Mouse (Mus musculus) layer of hippocampus, postnatal 25 days (tissue): ENCODE data around the gene Gfap. TPM values are rescaled to one million over a fixed set of nuclear protein-coding genes. Genes with fewer than 3 reads are reported as not detected.

Experiments
- DNase-seq, 2 experiments: peaks; one replicate each; pipeline ENCODE4 v3.0.0; 2022; ENCODE audit warnings: mixed read lengths in 2 of 2, low spot score in 1 of 2; ENCODE audit errors: extremely low spot score in 1 of 2
- total RNA-seq, 2 experiments: library from RNA; stranded (reverse); gene quantifications; 2 replicates each; pipeline ENCODE4 v1.2.3; 2021

Gfap gene
- total RNA-seq = 100 to 1,000 TPM; 260 to 321 TPM

DNA sequence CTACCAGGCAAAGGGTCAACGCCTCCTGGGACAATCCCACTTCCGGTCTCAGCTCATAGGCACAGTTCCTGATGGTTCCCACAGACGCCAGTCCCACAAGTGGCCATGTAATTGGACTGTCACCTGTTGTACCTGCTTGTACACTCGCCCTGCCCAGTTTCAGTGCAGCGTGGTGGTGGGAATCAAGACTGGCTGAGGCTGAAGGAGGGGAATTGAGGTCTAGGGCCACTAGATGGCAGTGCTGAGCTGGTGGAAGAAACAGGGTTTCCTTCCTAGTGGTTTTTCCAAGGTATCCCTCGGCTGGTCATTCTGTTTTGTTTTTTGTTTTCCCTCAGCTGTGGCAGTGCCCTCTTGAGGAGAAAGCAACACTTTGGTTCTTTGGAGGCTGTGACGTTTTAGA lies at the start of gene Gfap:
TSS of gene Gfap (minus strand) at position 150 of the 400 bp plus-strand sequence.
- DNase-seq = peak; percentile 77 to 93

DNA sequence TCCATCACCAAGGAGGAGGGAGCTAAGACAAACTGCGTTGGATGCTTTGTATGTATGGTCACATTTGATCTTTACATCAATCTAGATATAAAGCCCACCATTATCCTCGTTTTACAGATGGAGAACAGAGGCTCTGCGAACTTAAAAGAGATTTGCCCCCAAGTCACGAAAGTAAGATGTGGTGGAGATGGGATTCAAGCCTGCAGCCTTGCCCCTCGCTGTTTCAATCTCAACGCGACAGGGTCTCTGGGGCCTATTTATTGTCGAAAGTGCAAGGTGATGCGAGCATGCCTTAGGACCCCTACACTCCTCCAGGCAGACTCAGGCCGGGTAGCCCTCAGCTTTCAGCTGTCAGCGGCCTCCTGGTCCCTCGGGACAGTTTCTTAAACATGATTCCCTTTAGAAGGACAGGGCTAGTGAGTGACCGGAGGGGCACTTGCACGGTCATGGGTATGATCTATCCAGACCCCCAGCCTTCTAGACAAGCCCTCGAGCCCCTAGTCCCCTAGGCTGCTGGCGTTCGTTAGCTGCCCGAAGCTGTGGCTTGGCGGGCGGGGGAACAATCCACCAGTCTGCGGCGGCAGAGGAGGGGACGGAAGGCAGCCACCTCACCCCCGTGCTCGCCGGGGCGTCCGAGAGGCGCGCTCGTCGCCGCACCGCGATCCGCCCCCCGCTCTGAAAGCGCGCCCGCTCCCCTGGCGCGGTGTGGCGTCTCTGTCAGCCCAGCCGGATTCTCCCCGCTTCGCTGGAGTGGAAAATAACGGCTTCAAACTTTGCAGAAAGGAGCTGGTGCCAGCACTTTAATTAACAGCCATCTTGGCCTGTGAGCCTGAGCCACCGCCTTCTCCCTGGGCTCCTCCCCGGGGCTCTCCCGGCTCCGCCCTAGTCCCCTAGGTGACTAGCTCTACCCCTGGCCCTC lies 47.6 kb upstream of the Gfap start:
- DNase-seq = peak in 1 of 2 experiments; percentile 12

DNA sequence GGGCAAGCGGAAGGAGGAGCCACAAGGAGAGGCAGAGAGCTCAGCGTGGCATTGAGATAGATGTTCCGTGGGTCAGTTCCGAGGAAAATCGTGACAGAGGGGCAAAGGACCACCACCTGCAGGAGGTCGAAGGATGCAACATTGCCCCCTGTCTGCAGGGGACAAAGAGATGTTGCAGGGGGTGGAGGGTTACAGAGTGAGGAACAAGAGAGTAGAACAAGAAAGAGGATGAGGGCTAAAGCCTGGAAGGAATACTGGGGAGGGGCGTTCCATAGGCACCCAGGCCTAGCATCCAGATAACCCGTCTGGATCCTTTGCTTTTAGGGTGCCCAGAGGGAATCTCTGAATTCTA lies 46.3 kb upstream of the Gfap start:
- no peak for DNase-seq

DNA sequence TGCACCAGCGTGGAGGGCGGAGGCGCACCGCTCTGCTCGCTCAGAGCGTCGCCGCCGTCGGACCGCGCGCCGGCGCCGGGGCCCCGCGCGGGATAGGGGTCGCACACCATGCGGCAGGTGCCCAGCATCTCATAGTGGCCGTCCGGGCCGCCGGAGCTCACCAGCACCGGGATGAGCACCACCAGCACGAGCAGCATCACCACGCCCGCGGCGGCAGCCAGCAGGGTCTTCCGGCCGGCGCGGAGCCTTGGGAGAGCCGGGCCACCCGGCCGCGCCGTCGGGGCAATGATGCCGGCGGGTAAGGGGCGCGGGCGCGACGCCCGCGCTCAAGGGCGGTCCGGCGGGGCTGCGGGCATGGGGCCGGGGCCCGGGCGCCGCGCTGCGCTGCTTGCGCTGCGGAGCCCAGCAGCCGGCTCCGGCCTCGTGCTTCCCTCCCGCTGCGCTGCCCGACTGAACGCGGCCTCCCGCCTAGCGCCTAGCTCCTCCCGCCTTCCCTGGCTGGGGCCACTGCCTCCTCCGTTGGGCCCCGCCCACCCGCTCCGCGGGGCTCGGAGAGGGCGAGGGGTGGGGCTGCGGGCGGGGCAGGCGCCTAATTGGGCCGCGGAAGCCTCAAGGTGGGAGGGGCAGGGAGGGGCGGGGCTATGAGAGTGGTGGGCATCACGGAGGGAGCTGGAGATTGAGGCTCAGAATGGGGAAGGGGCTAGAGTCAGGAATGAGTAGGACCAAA lies 45.7 kb upstream of the Gfap start, which contains the start of gene C1ql1:
TSS of gene C1ql1 (minus strand) at position 424 of the 727 bp plus-strand sequence.
- DNase-seq = peak in 1 of 2 experiments; percentile 51

DNA sequence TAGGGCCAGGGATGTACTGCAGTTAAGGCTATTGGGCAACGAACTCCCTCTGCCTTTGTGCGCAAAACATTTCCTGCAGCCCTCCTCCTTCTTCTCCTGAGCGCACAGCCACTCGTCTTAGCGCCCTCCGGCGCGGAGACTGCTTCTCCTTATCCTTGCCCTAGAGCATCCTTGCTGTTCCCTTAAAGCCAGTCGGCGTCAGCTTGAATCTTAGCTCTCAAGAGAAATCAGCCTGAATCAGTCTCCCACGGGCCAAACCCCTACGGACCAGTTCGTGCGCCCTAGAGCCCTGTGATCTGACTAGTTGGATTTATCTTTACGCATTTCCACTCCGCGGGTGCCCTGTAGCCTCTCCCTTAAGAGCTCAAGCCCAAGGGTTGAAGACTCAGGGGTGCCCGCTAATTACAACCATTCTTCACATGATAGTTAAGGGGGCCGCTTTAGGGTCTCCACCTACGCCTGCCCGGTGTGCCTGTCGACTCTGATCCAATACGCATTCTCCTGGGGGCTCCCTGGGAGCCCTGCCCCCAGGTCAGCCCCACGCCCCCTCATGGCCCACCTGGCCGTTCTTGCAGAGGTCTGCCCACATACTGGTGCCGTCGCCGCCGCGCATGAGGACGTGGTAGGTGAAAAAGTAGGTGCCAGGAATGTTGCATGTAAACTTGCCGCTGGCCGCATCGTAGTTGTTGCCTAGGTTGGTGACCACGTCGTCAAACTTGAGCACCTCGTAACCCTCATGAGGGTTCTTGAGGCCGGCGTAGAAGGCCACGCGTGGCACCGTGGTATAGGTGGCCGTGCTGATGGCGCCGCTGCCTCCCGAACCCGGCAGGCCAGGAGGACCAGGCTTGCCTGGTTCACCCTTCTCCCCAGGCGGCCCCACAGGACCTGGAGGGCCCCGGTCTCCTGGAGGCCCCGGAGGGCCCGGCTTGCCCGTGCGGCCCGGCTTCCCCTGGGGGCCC lies 44.9 kb upstream of the Gfap start:
- no peak for DNase-seq

DNA sequence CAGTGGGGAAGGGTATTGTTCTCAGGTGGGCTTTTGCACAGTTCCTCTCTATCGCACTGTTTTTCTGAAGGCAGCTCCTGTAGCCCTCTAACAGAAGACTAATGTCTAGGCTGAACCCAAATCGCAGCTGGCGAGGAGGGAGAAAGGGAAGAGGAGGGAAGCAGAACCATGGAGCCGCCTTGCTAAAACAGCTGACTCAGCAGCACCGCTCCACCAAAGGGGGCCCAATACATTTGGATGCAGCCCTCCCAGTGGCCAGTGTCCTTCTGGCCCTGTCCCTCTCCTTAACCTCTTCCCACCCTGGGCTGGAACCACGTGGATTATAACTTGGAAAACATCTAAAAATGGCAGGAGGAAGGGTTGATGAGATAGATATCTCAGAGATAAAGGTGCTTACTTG lies 40.5 kb upstream of the Gfap start:
- no peak for DNase-seq

DNA sequence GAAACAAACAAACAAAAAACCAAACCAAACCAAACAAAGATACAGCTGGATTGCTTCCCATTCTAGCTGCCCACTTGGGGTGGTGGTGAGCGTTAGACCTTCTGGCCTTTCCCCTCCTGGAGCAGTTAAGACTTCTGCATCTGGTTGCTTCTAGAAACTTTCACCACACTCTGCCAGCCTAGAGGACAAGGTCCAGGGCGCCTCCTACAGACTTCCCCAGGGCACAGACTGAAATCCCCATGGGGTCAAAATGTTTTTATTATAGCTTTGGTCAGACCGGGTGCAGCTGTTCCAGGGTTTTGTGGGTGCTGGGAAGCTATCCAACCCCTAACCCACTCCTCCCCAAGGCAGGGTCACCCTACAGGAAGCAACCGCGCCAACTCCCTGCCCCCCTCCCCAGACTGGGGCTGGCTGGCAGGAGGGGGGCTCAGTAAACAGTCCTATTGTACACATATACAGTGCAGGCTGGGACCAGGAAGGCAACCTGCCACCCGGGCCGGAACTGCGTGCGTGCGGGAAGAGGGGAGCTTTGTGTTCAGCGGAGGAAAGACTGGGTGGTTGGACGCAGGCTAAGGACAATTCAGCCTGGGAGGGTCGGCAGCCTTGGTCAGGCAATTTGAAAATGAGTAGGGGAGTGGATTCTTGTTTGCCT lies 38.4 kb upstream of the Gfap start:
- no peak for DNase-seq

DNA sequence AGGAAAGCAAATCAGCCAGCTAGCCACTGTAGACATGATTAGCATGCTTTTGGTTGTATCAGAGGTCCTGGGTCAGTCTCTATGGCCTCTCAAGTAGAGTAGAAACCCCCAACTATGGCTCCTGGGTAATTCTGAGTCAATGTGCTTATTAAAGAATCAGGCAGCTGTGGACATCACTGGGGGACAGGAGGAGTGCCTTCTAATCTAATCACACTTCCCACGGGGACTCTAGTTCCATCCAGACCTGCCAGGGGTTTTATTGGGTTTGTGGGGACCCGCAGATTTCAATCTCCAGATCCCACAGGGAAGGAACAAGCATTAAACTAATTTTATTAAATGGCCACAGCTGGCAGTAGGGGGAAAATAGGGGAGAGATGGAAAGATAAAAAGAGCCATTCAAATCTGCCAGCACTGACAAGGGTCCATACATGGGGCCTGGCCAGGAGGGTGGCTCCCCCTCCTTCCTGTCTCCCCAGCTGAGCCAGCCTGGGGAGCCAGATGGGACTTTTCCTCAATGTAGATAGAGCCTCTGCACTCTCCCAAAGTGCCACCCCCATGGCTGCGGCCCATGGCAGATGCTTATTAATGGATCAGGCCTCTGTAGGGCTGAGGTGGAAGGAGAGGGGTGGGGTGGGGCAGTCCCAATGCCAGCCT lies 36.9 kb upstream of the Gfap start:
- no peak for DNase-seq

DNA sequence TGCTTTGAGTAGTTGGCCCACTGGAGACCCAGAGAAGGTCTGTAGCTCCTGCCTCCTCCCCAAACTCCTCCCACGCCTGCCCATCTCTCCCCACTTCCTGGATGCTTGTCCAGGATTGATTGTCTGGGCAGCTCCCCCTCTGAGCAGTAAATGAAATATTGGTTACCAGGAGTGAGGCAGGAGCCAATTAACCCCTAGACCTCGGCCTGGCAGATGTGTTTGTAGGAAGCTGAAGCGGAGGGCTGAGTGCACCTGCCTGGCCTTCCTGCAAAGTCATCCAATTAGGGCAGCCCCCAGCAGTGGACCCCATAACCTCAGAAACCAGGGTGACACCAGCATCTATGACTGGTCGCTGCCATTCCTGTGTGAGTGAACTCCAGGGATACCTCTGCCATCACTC lies 35.6 kb upstream of the Gfap start:
- DNase-seq = no peak

DNA sequence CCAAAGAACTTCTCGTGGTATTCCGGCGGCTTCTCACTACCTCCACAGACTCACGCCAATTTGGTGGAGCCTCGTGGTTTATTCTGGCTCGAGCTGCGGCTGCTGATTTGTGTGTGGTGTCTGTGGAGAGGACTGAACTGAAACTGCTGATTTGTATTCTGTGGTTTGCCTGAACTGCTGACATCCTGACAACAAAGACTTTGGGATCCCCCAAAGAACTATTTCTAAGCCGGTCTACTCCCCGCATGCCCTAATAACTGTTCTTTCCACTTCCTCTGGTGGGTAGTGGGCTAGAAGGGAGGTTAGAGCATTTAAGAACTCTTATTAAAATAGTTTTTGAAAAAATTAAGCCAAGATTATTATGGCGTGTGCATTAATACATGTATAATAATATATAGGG lies 30.0 kb upstream of the Gfap start:
- no peak for DNase-seq

DNA sequence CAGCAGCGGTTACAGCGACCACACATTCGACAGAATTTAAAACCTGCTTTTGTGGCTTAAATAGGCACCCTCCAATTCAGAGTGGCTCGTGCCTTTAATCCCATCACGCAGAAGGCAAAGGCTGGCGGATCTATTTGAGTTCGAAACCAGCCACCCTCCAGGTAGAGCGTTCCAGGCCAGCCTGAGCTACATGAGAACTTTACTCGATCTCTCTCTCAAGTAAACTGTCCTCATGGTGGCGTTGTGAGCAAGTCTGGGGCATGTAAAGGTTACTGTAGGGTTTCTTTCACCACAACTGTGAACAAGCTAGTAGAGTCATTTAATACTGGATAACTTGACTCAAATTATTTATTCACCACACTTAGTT lies 24.6 kb upstream of the Gfap start:
- DNase-seq = no peak

DNA sequence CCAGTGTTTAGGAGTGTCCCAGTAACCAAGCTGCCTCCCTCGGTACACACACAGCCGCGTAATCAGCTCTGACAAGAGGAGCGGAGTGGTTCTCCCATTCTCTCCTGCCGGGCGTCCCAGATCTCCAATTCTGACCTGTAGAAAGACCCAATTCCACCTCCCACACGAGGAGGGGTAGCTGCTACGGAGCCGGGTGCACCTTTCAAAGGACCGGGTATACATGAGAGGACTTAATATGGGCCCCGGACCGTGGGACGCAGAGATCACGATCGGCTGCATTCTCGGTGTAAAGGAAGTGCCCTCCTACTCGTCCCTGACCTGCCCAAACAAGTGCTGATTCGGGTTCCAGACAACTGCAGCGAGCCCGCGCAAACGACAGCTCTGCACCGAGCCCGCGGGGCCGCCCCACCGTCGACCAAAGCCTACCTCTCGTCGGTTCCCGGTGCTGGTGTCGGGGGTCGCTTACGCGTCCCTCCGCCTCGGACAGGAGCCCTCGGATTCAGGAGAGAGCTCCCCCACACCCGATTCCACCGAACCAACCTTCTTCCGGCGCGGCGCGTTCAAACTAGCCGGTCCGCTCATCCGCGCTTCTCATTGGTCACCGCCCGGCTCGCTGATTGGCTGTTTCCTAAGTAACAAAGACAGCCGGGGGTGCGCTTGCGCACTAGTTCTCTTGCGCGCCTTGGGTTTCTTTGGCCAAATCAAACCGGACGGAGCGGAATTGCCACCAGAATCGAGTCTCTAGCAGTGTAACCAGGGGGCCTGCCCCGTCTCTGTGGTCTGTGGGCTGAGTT lies 24.0 kb upstream of the Gfap start, which contains the start of gene Kif18b:
TSS of gene Kif18b (minus strand) at position 568 of the 794 bp plus-strand sequence.
- DNase-seq = peak; percentile 78 to 85

DNA sequence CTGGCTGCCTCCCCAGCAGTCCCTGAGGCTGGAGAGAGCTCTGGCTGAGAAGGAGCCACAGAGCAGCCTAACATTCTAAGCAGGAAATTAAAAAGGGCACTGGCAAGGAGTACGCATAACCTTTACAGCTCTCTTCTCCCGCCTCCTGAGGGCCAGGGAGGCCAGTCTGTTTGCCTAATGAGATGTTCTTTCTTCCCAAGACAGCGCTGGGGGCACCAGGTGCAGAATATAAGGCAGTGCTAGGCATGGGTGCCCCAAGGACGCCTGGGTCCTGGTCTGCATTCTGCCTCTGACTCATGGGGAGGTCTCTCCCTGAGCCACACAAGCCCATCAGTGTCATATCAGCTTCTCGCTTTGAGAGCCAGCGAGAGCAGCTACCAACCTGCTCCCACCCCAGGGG lies 20.8 kb upstream of the Gfap start:
- DNase-seq = no peak

DNA sequence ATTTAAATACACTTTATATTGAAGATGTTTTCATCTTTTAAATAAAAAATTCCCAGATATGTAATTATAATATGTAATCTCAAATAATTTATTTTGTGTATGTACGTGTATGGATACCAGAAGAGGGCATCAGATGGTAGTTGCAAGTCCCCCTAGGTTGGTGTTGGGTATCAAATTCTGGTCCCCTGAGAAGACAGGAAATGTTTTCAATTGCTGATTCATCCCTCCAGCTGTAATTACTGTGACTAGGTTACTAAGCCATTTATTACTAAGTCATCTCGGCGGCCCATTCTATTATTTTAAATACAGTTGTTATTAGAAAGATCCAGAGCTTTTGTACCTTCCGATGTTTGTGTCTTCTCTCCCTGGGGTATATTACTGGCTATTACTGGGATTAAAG lies 17.4 kb upstream of the Gfap start:
- no peak for DNase-seq

DNA sequence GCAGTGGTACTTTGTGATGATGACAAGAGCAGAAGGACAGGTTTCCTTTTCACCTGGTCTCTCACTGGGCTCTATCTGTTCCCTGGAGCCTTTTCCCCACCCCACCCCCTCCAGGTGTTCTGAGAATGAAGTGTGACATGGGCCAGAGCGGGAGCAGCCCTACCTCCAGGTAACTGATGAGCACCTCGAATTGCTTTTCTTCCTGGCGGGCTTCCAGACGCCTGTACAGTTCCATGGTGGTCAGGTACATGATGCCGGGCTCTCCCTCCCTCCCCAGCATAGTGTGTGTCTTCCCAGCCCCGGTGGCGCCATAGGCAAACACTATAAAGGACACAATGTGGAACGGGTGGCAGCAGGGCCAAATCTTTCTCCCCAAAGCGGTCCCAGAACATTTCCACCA lies 14.7 kb upstream of the Gfap start:
- DNase-seq = no peak

DNA sequence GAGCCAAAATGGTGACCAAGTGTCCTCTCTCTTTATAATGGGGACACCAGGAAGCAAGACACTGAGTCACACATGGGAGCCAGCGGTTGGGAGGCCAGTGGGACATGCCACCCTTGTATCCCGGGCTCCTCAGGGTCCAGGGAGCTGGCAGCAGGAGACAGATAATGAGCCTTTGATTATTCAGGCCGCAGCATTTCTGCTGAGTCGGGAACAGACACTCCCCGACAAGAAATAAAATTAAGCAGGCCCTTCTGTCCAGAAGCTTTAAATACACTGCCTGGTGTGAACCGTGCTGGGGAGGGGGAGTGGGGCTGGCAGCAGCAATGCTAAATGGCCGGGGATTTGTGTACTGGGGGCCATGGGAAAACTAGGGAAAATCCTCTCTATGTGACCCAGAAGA lies 10.7 kb upstream of the Gfap start:
- DNase-seq = no peak

DNA sequence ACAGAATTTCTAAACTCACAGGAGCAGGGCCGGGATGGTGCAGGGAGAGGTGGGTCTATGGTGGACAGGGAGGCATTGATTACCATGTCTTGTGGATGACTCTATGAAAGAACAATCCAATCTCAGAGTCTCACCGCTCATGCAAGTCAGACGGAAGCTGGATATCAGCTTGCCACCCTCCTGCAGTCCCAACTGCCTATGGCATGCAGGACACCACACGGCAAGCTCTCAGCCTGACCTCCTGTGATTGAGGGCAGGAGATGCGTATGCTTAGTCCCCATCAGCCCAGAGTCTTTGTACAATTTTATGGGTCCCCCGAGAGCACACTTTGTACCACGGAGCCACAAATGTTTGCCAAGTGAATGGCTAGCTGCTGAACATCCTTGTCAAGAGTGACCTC lies 2.9 kb upstream of the Gfap start:
- peak in 1 of 2 experiments; percentile 0 for DNase-seq

DNA sequence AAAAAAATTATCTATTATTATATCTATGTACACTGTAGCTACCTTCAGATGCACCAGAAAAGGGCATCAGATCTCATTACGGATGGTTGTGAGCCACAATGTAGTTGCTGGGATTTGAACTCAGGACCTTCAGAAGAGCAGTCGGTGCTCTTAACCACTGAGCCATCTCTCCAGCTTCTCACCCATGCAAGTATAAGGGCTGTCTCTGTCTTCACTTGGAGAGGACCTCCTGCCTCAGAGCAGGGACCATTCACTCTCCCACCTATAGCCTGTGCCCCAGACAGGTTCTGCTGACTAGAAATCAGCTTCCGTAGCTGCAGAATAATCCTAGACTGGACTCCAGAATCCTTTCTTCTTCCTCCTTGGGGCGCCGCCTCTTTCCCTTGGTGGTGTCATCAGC lies 1.4 kb upstream of the Gfap start:
- no peak for DNase-seq

DNA sequence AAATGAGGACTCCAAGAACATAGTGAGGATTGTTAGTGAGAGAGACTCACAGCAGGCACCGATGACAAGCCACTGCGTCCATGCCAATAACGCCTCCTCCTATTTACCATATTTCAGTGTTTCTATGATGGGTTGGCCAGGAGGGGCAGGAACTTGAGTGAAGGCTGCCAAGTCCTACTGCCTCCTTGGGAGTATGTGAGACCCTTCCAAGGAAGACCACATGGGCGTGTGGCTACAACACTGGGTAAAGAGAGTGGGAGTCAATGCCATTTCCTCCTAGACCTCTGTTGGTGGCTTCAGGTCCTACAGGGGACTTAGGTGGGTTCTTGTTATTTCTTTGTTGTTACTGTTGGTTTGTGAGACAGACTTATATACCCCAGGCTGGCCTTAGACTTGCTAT lies 487 bp upstream of the Gfap start:
- DNase-seq = no peak
